Mouse (Mus musculus) hindbrain, postnatal 0 days (tissue): ENCODE results near the gene Cdc14a. TPM values are rescaled to one million over a fixed set of nuclear protein-coding genes. Genes with fewer than 3 reads are reported as not detected.

Source experiments
- ATAC-seq: fragments of 200-750 bp; cut with Nextera tagmentation; 2 replicates; pipeline ENCODE4 v1.8.0; 2017; ENCODE audit warnings: mild to moderate bottlenecking, moderate TSS enrichment, moderate library complexity
- DNase-seq: peaks from one replicate; pipeline ENCODE4 v3.0.0-alpha.2; 2015; ENCODE audit warnings: low spot score
- H3K27ac ChIP-seq: fragments of 300-500 bp; sonication (generic); 2 replicates; pipeline ENCODE4 v1.5.1; 2014; ENCODE audit warnings: mild to moderate bottlenecking
- H3K27me3 ChIP-seq: fragments of 300-500 bp; sonication (generic); 2 replicates; pipeline ENCODE4 v1.6.1; 2014; ENCODE audit warnings: low read length, mixed read lengths; ENCODE audit not compliant: insufficient read depth
- H3K36me3 ChIP-seq: fragments of 300-500 bp; sonication (generic); 2 replicates; pipeline ENCODE4 v1.6.1; 2014; ENCODE audit warnings: low read length, mixed read lengths; ENCODE audit not compliant: insufficient read depth
- H3K4me1 ChIP-seq: fragments of 300-500 bp; sonication (generic); 2 replicates; pipeline ENCODE4 v1.6.1; 2014; ENCODE audit warnings: antibody characterized with exemption, low read length, mixed read lengths; ENCODE audit not compliant: insufficient read depth
- H3K4me2 ChIP-seq: fragments of 300-500 bp; sonication (generic); 2 replicates; pipeline ENCODE4 v1.6.1; 2014; ENCODE audit warnings: low read depth, mild to moderate bottlenecking, low read length, moderate library complexity, mixed read lengths
- H3K4me3 ChIP-seq: fragments of 300-500 bp; sonication (generic); 2 replicates; pipeline ENCODE4 v1.5.1; 2014; ENCODE audit warnings: low read length
- H3K9ac ChIP-seq: fragments of 300-500 bp; sonication (generic); replicated peaks from 2 replicates; pipeline ENCODE4 v1.6.1; 2014; ENCODE audit warnings: mild to moderate bottlenecking, low read length, moderate library complexity, mixed read lengths
- H3K9me3 ChIP-seq: fragments of 300-500 bp; sonication (generic); 2 replicates; pipeline ENCODE4 v1.6.1; 2016; ENCODE audit warnings: low read length, mixed read lengths
- CTCF ChIP-seq: IDR thresholded peaks from 2 replicates; pipeline ENCODE4 v1.5.1; 2016; ENCODE audit warnings: antibody characterized with exemption, control low read depth, low read depth
- WGBS: fragments of 180-500 bp; shearing (Covaris S2); extraction: QIAGEN DNeasy Blood & Tissue Kit; methylation state at CpG from one replicate; pipeline ENCODE4 v1.1.7; 2014; 5-methylcytosine and 5-hydroxymethylcytosine counted together
- polyA plus RNA-seq: library from polyadenylated mRNA; unstranded; fragments of >200 nt; fragmentation: Nextera tagmentation; extraction: Ambion mirVana; gene quantifications from 2 replicates; pipeline ENCODE4 v1.2.1, GENCODE M21; 2015
- total RNA-seq: library from RNA; depleted of rRNA; stranded (reverse); fragments of >200 nt; gene quantifications from 2 replicates; pipeline ENCODE4 v1.2.3, GENCODE M21; 2014; rRNA removed

Cdc14a gene
- total RNA-seq, result 7.2 and 13.3 TPM in 2 replicates
- 3.8 and 4.3 TPM in 2 replicates for polyA plus RNA-seq

- ATAC-seq (peak; percentile 94), DNase-seq (peak; percentile 92)
- H3K4me2 ChIP-seq, result peak within 1 kb of the TSS; percentile 100
- H3K9ac ChIP-seq, result peak within 1 kb of the TSS; percentile 69
- peak within 1 kb of the TSS; percentile 66 for H3K4me3 ChIP-seq
- no peaks in the 10 kb centered on the region for H3K27me3 ChIP-seq
- TF ChIP-seq CTCF, result no peak
- H3K27ac ChIP-seq, result peak within 1 kb of the TSS; percentile 87
- H3K9me3 ChIP-seq, result no peaks in the 10 kb centered on the region
- WGBS, result under 1% methylated on average over 60 of the region's 64 CpGs
- peaks cover 5% of the 10 kb centered on the region; the same call in 1 of the 2 replicates for H3K4me1 ChIP-seq
- H3K36me3 ChIP-seq, result no peaks in the 10 kb centered on the region
Observed at GRCm38 (mm10) chr3:116423353-116424159, at the start of gene Cdc14a. Cdc14a (minus strand) TSS chr3:116424032.

GRCm38 (mm10) chr3:116465709-116466108, 41.9 kb upstream of the Cdc14a start:
- no peaks in the 10 kb centered on the region for H3K27me3 ChIP-seq
- no peak for DNase-seq
- H3K27ac ChIP-seq, result no peak overlapping the region
- no peak for ATAC-seq
- no peak overlapping the region for H3K9ac ChIP-seq
- no peaks in the 10 kb centered on the region for H3K4me1 ChIP-seq
- H3K9me3 ChIP-seq, result no peaks in the 10 kb centered on the region
- 90% methylated on average over 12 of the region's 12 CpGs for WGBS
- TF ChIP-seq CTCF, result no peak
- H3K36me3 ChIP-seq, result no peaks in the 10 kb centered on the region
- no peak overlapping the region for H3K4me3 ChIP-seq
- no peak overlapping the region for H3K4me2 ChIP-seq

GRCm38 (mm10) chr3:116464318-116464717, 40.5 kb upstream of the Cdc14a start:
- Histone ChIP-seq H3K9ac (no peak overlapping the region), H3K4me1 (no peaks in the 10 kb centered on the region), H3K36me3 (no peaks in the 10 kb centered on the region), H3K9me3 (no peaks in the 10 kb centered on the region), H3K4me3 (no peak overlapping the region), H3K27me3 (no peaks in the 10 kb centered on the region), H3K27ac (no peak overlapping the region), H3K4me2 (no peak overlapping the region)
- ATAC-seq, result no peak
- DNase-seq, result no peak
- WGBS, result 53% methylated on average over 2 of the region's 2 CpGs
- no peak for TF ChIP-seq CTCF

- Histone ChIP-seq H3K36me3 (no peaks in the 10 kb centered on the region), H3K27me3 (no peaks in the 10 kb centered on the region), H3K27ac (no peak overlapping the region), H3K4me2 (no peak overlapping the region), H3K9ac (no peak overlapping the region), H3K4me3 (no peak overlapping the region), H3K9me3 (no peaks in the 10 kb centered on the region), H3K4me1 (no peaks in the 10 kb centered on the region)
- TF ChIP-seq CTCF, result no peak
- WGBS, result 79% methylated on average over 4 of the region's 4 CpGs
- no peak for ATAC-seq
- no peak for DNase-seq
Observed at GRCm38 (mm10) chr3:116461053-116461452, 37.2 kb upstream of the Cdc14a start.

GRCm38 (mm10) chr3:116454529-116454928, 30.7 kb upstream of the Cdc14a start:
- WGBS, result 79% methylated on average over 1 of the region's 1 CpGs
- no peak for ATAC-seq
- no peak overlapping the region for H3K27ac ChIP-seq
- H3K27me3 ChIP-seq, result no peaks in the 10 kb centered on the region
- no peaks in the 10 kb centered on the region for H3K4me1 ChIP-seq
- no peak overlapping the region for H3K4me3 ChIP-seq
- no peak for DNase-seq
- no peaks in the 10 kb centered on the region for H3K36me3 ChIP-seq
- H3K9me3 ChIP-seq, result no peaks in the 10 kb centered on the region
- no peak overlapping the region for H3K4me2 ChIP-seq
- no peak for TF ChIP-seq CTCF
- H3K9ac ChIP-seq, result no peak overlapping the region

- Histone ChIP-seq H3K9me3 (no peaks in the 10 kb centered on the region), H3K27me3 (no peaks in the 10 kb centered on the region), H3K4me2 (no peak overlapping the region), H3K4me1 (no peaks in the 10 kb centered on the region), H3K9ac (no peak overlapping the region), H3K27ac (no peak overlapping the region), H3K4me3 (no peak overlapping the region), H3K36me3 (no peaks in the 10 kb centered on the region)
- WGBS, result 84% methylated on average over 3 of the region's 3 CpGs
- no peak for ATAC-seq
- TF ChIP-seq CTCF, result no peak
- no peak for DNase-seq
Observed at GRCm38 (mm10) chr3:116450741-116451140, 26.9 kb upstream of the Cdc14a start.

GRCm38 (mm10) chr3:116444327-116444726, 20.5 kb upstream of the Cdc14a start:
- H3K9ac ChIP-seq, result no peak overlapping the region
- no peaks in the 10 kb centered on the region for H3K36me3 ChIP-seq
- no peaks in the 10 kb centered on the region for H3K9me3 ChIP-seq
- WGBS, result 84% methylated on average over 9 of the region's 9 CpGs
- ATAC-seq, result no peak
- no peaks in the 10 kb centered on the region for H3K4me1 ChIP-seq
- no peak overlapping the region for H3K27ac ChIP-seq
- H3K4me3 ChIP-seq, result no peak overlapping the region
- H3K27me3 ChIP-seq, result no peaks in the 10 kb centered on the region
- no peak for DNase-seq
- no peak overlapping the region for H3K4me2 ChIP-seq
- no peak for TF ChIP-seq CTCF
